Mouse (Mus musculus) kidney, adult 2 months (tissue): Measurements from ENCODE around the gene Cbr3. TPM values are rescaled to one million over a fixed set of nuclear protein-coding genes. Genes with fewer than 3 reads are reported as not detected.

Experiments used
- DNase-seq: peaks from one replicate; pipeline ENCODE4 v3.0.0; 2021
- H3K27ac ChIP-seq: fragments of 200-500 bp; 2 replicates; pipeline ENCODE4 v1.5.1; 2012; ENCODE audit warnings: low read depth, low read length, control low read depth, inconsistent platforms; ENCODE audit not compliant: insufficient read depth
- H3K27me3 ChIP-seq: fragments of 200-500 bp; replicated peaks from 2 replicates; pipeline ENCODE4 v1.6.1; 2012; ENCODE audit warnings: mild to moderate bottlenecking, moderate library complexity, low read length, inconsistent platforms; ENCODE audit not compliant: control insufficient read depth, insufficient read depth
- H3K36me3 ChIP-seq: fragments of 200-500 bp; 2 replicates; pipeline ENCODE4 v1.6.1; 2012; ENCODE audit warnings: mild to moderate bottlenecking, moderate library complexity, low read length, inconsistent platforms; ENCODE audit not compliant: control insufficient read depth, insufficient read depth
- H3K4me1 ChIP-seq: fragments of 200-500 bp; 2 replicates; pipeline ENCODE4 v1.6.1; 2011; ENCODE audit warnings: low read length; ENCODE audit not compliant: control insufficient read depth, insufficient read depth
- H3K4me3 ChIP-seq: fragments of 200-500 bp; 2 replicates; pipeline ENCODE4 v1.5.1; 2011; ENCODE audit warnings: mild to moderate bottlenecking, low read depth, low read length, control low read depth; ENCODE audit not compliant: insufficient read depth
- CTCF ChIP-seq: fragments of 200-500 bp; conservative IDR thresholded peaks from 2 replicates; pipeline ENCODE4 v1.5.1; 2011; ENCODE audit warnings: low read depth, mild to moderate bottlenecking, control low read depth, low read length, moderate library complexity, mixed read lengths; ENCODE audit not compliant: insufficient read depth, insufficient read length
- POLR2A ChIP-seq: fragments of 200-500 bp; IDR thresholded peaks from one replicate; pipeline ENCODE4 v1.6.1; 2011; ENCODE audit warnings: low read depth, low read length, control low read depth
- WGBS: fragments of 180-500 bp; shearing (Covaris S2); methylation state at CpG from one replicate; pipeline ENCODE4 v1.1.7; 2018; 5-methylcytosine and 5-hydroxymethylcytosine counted together
- polyA plus RNA-seq: library from polyadenylated mRNA; depleted of rRNA; stranded (reverse); fragments of >200 nt; gene quantifications from 2 replicates; pipeline ENCODE4 v1.2.3, GENCODE M21; 2012

The Cbr3 gene
- polyA plus RNA-seq, 1 experiment, result 4.9 TPM

DNA sequence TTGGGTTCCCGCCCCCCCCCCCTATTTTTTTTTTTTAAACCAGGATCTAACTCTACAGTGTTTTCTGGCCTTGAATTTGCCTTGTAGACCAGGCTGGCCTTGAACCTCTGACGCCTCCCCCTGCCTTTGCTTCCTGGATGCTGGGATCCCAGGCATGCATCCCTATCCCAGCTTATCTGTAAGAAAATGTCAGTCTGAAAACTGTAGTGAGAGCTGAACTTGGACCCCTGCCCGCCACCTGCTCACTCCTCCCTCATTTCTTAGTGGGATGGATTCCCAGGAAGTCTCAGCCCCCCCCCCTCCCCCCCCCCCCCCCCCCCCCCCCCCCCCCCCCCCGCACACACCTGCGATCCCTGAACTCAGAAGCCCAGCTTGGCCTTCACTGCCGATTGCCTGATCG lies 3.4 kb downstream of the Cbr3 start:
- no peak for DNase-seq
- 57% methylated on average over 6 of the region's 7 CpGs for WGBS
- Histone ChIP-seq H3K27ac (no peak overlapping the region), H3K27me3 (no peaks in the 10 kb centered on the region), H3K36me3 (no peaks in the 10 kb centered on the region), H3K4me3 (no peak overlapping the region), H3K4me1 (no peaks in the 10 kb centered on the region; the same call in 1 of the 2 replicates)
- TF ChIP-seq POLR2A, result no peak
- TF ChIP-seq CTCF, result no peak

- Histone ChIP-seq H3K4me1 (no peaks in the 10 kb centered on the region; the same call in 1 of the 2 replicates), H3K27me3 (no peaks in the 10 kb centered on the region), H3K36me3 (no peaks in the 10 kb centered on the region), H3K27ac (no peak overlapping the region), H3K4me3 (peak overlapping the region; percentile 51)
- DNase-seq, result peak; percentile 55
- 18% methylated on average over 5 of the region's 5 CpGs for WGBS
- TF ChIP-seq CTCF (peak; percentile 19; the same call in 1 of the 2 replicates), POLR2A (no peak)
Measured at GRCm38 (mm10) chr16:93686945-93687344, 3.9 kb downstream of the Cbr3 start.

GRCm38 (mm10) chr16:93691206-93691841 lies 8.3 kb downstream of the Cbr3 start:
- WGBS, result 58% methylated on average over 6 of the region's 6 CpGs
- no peaks in the 10 kb centered on the region for H3K27me3 ChIP-seq
- no peak overlapping the region for H3K4me3 ChIP-seq
- H3K4me1 ChIP-seq, result no peaks in the 10 kb centered on the region
- TF ChIP-seq CTCF, result no peak
- H3K27ac ChIP-seq, result no peak overlapping the region
- no peaks in the 10 kb centered on the region for H3K36me3 ChIP-seq
- no peak for DNase-seq

DNA sequence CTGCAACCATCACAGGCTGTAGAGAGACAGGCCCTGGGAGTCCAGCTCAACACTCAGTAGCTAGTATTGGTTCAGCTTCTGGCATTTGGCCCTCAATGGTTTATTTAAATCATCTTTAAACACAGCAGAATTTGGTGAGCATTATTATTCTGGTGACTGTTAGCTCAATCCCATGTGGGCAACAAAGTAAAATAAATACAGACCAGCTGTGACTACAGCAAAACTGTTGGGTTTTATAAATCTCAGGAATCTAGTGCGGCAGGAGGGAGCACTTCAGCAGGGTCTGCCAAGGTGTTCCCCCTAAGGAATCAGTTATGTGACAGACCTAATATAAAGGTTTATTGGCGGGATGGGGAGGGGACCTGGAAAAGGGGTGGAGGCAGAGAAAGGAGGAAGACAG lies 9.7 kb downstream of the Cbr3 start:
- Histone ChIP-seq H3K4me1 (no peaks in the 10 kb centered on the region), H3K27me3 (no peaks in the 10 kb centered on the region), H3K4me3 (no peak overlapping the region), H3K36me3 (no peaks in the 10 kb centered on the region), H3K27ac (no peak overlapping the region)
- TF ChIP-seq POLR2A, result no peak
- no peak for TF ChIP-seq CTCF
- 85% methylated on average over 2 of the region's 2 CpGs for WGBS
- no peak for DNase-seq

- Histone ChIP-seq H3K4me1 (no peaks in the 10 kb centered on the region), H3K27me3 (no peaks in the 10 kb centered on the region), H3K36me3 (no peaks in the 10 kb centered on the region), H3K27ac (no peak overlapping the region), H3K4me3 (no peak overlapping the region)
- DNase-seq, result no peak
- WGBS, result 81% methylated on average over 7 of the region's 7 CpGs
- TF ChIP-seq POLR2A, result no peak
- TF ChIP-seq CTCF, result no peak
Measured at GRCm38 (mm10) chr16:93707116-93707515, 24.1 kb downstream of the Cbr3 start.

GRCm38 (mm10) chr16:93709217-93709616 lies 26.2 kb downstream of the Cbr3 start:
- no peak for DNase-seq
- no peak overlapping the region for H3K4me3 ChIP-seq
- no peak overlapping the region for H3K27ac ChIP-seq
- 81% methylated on average over 1 of the region's 1 CpGs for WGBS
- TF ChIP-seq CTCF, result no peak
- TF ChIP-seq POLR2A, result no peak
- H3K36me3 ChIP-seq, result no peaks in the 10 kb centered on the region
- no peaks in the 10 kb centered on the region; the same call in 1 of the 2 replicates for H3K4me1 ChIP-seq
- H3K27me3 ChIP-seq, result no peaks in the 10 kb centered on the region

GRCm38 (mm10) chr16:93710924-93711323 lies 27.9 kb downstream of the Cbr3 start:
- Histone ChIP-seq H3K4me3 (peak overlapping the region; percentile 48), H3K4me1 (no peaks in the 10 kb centered on the region; the same call in 1 of the 2 replicates), H3K27me3 (no peaks in the 10 kb centered on the region), H3K27ac (peak overlapping the region; percentile 28; the same call in 1 of the 2 replicates), H3K36me3 (no peaks in the 10 kb centered on the region)
- DNase-seq, result peak; percentile 82
- WGBS, result under 1% methylated on average over 11 of the region's 11 CpGs
- peak; percentile 79 for TF ChIP-seq CTCF
- TF ChIP-seq POLR2A, result no peak
